Mouse (Mus musculus) olfactory bulb, adult 2 months (tissue): ENCODE data around the gene Arpc2. TPM values are rescaled to one million over a fixed set of nuclear protein-coding genes. Genes with fewer than 3 reads are reported as not detected.

Experiments used
- H3K27ac ChIP-seq: fragments of 200-500 bp; 2 replicates; pipeline ENCODE4 v1.5.1; 2012; ENCODE audit warnings: low read depth, low read length; ENCODE audit not compliant: insufficient read depth
- H3K4me1 ChIP-seq: fragments of 200-500 bp; 2 replicates; pipeline ENCODE4 v1.6.1; 2012; ENCODE audit warnings: low read length; ENCODE audit not compliant: control insufficient read depth, insufficient read depth
- H3K4me3 ChIP-seq: fragments of 200-500 bp; 2 replicates; pipeline ENCODE4 v1.5.1; 2012; ENCODE audit warnings: mild to moderate bottlenecking, low read depth, low read length, moderate library complexity; ENCODE audit not compliant: insufficient read depth
- CTCF ChIP-seq: fragments of 200-500 bp; IDR thresholded peaks from 2 replicates; pipeline ENCODE4 v1.5.1; 2012; ENCODE audit warnings: low read depth, mild to moderate bottlenecking, low read length, moderate library complexity; ENCODE audit not compliant: insufficient read depth
- POLR2A ChIP-seq: fragments of 200-500 bp; IDR thresholded peaks from 2 replicates; pipeline ENCODE4 v1.6.1; 2012; ENCODE audit warnings: mild to moderate bottlenecking, low read depth, low read length, moderate library complexity; ENCODE audit not compliant: insufficient read depth
- WGBS: fragments of 180-500 bp; shearing (Covaris S2); methylation state at CpG from one replicate; pipeline ENCODE4 v1.1.7; 2018; 5-methylcytosine and 5-hydroxymethylcytosine counted together
- polyA plus RNA-seq: library from polyadenylated mRNA; stranded (reverse); fragments of >200 nt; gene quantifications from 2 replicates; pipeline ENCODE4 v1.2.4, GENCODE M21; 2012; ENCODE audit warnings: low replicate concordance; ENCODE audit not compliant: missing spikeins, insufficient read depth, insufficient read length

The Arpc2 gene
- polyA plus RNA-seq, 1 experiment = not detected

DNA sequence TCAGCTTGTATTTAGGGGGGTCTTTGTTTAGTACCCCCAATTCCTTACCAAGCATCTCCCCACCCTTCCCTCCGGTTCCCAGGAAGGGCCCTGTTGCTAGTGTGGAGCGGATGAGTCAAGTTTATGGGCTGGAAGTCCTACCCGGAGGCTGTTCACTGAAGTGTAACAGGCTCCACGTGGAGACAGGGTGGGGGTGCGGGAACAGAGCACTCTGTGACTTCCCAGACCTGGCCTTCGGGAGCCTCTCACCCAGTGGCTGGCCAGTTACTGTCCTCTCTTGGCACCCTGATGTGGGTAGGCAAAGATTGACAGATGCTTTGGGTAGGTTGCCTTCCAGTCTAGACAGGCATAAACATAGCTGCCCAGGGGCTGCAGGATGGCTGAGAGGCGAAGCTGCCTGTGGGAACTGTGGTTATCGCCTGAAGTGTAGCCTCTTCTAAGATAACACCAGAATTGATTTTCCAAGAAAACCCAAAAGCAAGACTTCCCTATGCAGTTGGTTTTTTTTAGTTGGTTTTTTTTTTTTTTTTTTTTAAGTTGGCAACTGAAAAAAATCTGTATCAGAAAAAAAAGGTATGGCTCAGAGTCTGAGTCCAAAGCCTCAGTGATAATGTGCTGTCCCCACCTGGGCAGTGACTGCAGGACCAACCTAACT, 42.1 kb downstream of the Arpc2 start:
- H3K4me1 ChIP-seq = peaks cover 9% of the 10 kb centered on the region
- H3K4me3 ChIP-seq = no peak overlapping the region
- TF ChIP-seq CTCF (no peak), POLR2A (no peak)
- H3K27ac ChIP-seq = no peak overlapping the region
- WGBS = 52% methylated on average over 8 of the region's 8 CpGs

DNA sequence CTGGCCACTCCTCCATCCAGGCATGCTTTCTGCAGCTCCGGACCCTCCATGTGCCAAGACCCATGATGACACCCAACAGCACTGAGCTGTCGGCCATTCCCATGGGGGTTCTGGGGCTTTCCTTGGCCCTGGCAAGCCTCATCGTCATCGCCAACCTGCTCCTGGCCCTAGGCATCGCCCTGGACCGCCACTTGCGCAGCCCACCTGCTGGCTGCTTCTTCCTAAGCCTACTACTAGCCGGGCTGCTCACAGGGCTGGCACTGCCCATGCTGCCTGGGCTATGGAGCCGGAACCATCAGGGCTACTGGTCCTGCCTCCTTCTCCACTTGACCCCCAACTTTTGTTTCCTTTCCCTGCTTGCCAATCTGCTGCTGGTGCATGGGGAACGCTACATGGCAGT, 42.7 kb downstream of the Arpc2 start, which contains the start of gene Gpbar1:
TSS of gene Gpbar1 (plus strand) at position 13 of the 400 bp plus-strand sequence.
- Histone ChIP-seq H3K4me3 (no peak within 1 kb of the TSS), H3K27ac (no peak within 1 kb of the TSS), H3K4me1 (peaks cover 12% of the 10 kb centered on the region)
- TF ChIP-seq CTCF (no peak), POLR2A (no peak)
- 87% methylated on average over 10 of the region's 10 CpGs for WGBS

DNA sequence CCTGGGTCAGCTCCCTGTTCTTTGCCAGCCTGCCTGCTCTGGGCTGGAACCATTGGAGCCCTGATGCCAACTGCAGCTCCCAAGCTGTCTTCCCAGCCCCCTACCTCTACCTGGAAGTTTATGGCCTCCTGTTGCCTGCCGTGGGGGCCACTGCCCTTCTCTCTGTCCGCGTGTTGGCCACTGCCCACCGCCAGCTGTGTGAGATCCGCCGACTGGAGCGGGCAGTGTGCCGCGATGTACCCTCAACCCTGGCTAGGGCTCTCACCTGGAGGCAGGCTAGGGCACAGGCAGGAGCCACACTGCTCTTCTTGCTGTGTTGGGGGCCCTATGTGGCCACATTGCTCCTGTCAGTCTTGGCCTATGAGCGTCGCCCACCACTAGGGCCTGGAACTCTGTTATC, 43.1 kb downstream of the Arpc2 start:
- WGBS = 92% methylated on average over 11 of the region's 11 CpGs
- H3K4me1 ChIP-seq = peaks cover 15% of the 10 kb centered on the region
- TF ChIP-seq POLR2A (no peak), CTCF (no peak)
- H3K4me3 ChIP-seq = no peak overlapping the region
- no peak overlapping the region for H3K27ac ChIP-seq

DNA sequence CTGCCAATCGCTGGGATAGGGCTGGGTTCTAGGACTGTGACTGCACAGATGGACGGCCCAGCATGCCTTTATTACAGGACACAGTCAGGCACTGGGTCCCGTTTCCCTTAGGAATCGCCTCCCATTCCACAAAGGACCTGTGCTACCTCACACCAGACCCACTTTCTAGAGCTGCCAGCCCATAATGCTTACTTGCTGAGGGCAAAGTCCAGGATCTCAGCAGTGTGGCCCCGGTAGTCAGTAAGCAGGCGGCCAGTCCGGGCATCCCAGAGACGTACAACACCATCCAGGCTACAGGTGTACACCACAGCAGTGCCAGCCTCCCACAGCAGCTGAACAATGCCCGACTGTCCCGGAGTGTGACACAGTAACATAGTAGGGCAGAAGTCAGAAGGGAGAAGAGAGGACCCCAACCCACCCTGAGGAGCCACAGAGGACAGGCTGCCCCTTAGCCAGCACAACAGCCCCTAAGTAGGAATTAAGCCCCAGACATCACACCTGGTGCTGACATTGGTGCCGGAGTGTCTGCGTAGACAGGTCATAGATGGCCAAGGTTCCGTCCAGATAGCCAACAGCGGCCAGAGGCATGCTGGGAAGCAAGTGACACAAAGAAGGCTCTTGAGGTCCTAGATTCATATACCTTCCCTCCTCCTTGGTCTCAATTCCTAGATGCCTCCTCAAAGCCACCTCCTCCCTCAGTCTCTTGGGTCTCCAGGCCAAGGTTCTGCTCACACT, 44.9 kb downstream of the Arpc2 start:
- H3K4me3 ChIP-seq = no peak overlapping the region
- peaks cover 20% of the 10 kb centered on the region for H3K4me1 ChIP-seq
- H3K27ac ChIP-seq = no peak overlapping the region
- TF ChIP-seq POLR2A (no peak), CTCF (no peak)
- WGBS = 95% methylated on average over 14 of the region's 14 CpGs

DNA sequence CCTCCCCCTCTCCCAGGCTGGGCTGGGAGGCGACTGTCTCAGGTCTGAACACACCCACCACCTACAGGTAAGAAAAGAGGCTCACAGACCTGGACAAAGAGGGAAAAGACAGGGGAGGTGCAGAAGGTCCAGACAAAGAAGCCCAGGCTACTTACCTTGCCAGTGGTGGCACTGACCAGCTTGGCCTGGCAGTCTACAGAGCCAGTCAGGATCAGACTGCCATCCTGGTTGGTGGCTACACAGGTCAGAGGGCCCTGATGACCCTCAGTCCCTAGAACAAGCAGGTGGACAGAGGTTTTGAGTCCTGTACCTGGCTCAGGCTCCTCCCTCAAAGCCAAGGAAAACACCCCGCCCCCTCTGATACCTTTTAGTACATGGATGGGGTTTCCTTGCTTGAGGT, 45.5 kb downstream of the Arpc2 start:
- no peak for TF ChIP-seq CTCF
- no peak for TF ChIP-seq POLR2A
- 93% methylated on average over 2 of the region's 2 CpGs for WGBS
- no peak overlapping the region for H3K4me3 ChIP-seq
- peaks cover 22% of the 10 kb centered on the region for H3K4me1 ChIP-seq
- H3K27ac ChIP-seq = no peak overlapping the region

DNA sequence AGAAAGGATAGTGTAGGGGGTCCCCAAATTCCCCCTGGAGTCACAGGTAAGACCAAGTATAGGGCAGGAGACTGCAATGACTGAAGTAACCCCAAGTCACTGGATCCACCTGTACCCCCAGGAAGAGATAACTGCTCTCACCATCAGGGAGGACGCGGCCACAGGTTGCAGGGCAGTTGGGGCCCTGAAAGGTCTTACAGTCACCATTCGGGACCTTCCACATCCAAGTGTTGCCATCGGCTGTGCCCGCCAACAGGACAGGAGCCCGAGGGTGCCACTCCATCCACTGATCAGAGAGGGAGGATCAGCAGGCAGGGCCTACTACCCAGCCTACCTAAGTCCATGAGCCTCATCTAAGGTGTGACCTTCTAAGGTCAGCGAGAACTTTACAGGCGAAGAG, 46.0 kb downstream of the Arpc2 start:
- 97% methylated on average over 8 of the region's 8 CpGs for WGBS
- no peak overlapping the region for H3K27ac ChIP-seq
- H3K4me3 ChIP-seq = no peak overlapping the region
- H3K4me1 ChIP-seq = peaks cover 22% of the 10 kb centered on the region
- TF ChIP-seq CTCF (no peak), POLR2A (no peak)

DNA sequence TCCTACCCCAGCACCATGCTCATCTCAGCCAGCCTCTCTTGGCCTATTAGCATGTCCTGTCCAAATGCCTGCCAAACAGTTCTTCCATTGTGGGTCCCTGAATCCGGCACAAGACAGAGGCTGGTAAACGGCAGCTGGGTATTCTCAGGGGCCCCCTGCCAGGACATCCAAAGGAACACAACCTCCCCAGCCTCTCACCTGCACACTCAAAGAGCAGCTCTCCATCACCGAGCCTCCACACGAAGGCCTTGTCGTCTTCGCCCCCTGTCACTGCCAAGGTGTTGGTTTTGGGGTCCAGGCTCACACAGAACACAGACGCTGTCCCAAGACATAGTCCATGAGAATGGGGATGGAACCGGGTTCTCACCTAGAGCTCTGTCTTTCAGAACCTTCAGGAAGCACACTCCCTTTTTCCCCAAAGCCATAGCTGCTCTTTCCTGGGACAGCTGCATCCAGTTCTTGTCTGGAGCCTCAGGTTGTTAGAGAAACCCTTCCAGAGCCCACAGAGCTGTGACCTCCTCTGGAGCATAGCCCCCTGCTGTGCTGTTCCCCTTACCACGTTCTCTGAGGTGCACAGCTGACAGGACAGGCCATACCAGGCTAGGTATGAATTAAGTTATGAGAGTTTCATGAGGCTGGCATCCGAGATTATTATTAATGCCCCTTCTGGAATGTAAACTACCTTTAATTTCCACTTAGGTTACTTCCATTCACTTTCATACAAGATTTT, 47.2 kb downstream of the Arpc2 start:
- Histone ChIP-seq H3K4me1 (peaks cover 22% of the 10 kb centered on the region), H3K27ac (no peak overlapping the region), H3K4me3 (no peak overlapping the region)
- 78% methylated on average over 10 of the region's 10 CpGs for WGBS
- TF ChIP-seq CTCF (no peak), POLR2A (no peak)

DNA sequence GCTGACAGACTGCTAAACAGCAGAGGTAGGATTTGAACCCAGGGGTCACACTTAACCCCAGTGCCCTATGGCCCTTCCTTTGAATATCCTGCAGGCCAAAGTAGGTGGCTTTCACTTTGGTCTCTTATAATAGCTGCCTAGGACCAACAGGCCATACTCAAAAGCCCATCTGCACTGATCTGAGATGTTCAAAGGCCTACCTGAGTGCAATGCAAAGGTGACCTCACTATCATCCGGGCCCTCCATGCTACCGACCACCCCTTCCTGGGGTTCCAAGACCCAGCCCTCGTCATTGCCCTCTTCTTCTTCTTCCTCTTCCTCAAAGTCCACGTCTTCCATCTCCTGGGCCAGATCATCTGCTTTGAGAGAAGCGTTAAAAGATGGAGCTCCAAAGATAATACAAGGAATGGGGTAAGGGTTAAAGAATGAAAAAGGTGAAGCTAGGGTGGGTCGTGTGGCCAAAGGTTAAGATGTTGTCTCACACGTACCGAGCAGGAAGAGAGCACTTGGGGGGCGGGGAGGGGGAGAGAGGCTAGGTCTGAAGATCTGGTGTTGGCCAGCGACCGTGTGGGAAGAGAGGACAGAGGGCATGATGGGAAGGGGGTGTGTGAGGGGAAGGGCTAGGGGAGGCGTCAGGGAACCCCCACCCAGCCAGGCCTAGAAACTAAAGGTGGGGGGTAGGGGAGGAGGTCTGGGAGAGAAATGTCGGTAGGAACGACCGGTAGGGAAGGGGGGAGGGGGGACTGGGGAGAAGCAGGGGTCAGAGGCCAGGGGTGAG, 48.0 kb downstream of the Arpc2 start:
- 11% methylated on average over 15 of the region's 15 CpGs for WGBS
- TF ChIP-seq CTCF = no peak
- TF ChIP-seq POLR2A = no peak
- H3K27ac ChIP-seq = no peak overlapping the region
- peak overlapping the region; percentile 85 for H3K4me3 ChIP-seq
- H3K4me1 ChIP-seq = peaks cover 27% of the 10 kb centered on the region
